Mouse (Mus musculus): ENCODE data around the gene Dusp16. TPM values are rescaled to one million over a fixed set of nuclear protein-coding genes. Genes with fewer than 3 reads are reported as not detected.

The Dusp16 gene
- polyA plus RNA-seq, 1 experiment: 0.22 TPM

DNA sequence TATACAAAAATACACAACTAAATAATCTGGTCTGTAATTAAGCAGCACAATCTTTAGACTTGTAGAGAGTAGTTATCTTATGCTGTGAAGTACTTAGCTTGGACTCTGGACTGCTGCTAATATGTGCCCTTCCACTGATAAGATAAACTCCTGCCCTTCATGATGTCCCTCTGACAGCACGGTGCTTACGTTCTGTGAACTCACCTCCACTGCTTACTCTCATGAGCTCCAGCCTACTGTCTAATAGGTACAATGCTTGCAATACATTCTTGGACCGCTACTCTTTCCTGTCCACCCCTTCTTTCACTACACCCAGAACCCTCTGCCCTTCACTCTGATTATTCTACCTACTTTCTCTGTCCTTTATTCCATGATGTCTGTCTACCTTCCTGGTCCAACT is 61.4 kb downstream of the Dusp16 start:
- Histone ChIP-seq H3K4me3 (replicated peaks) (no peak overlapping the region), H3K4me1 (ENCODE audit: control insufficient read depth) (peaks cover 15% of the 10 kb centered on the region), H3K27me3 (ENCODE audit: control insufficient read depth) (no peaks in the 10 kb centered on the region), H3K9me3 (ENCODE audit: control insufficient read depth, low read length) (no peaks in the 10 kb centered on the region), H3K36me3 (ENCODE audit: control insufficient read depth) (peaks cover 9% of the 10 kb centered on the region; the same call in 1 of the 2 replicates)
- no peak for TF ChIP-seq GATA1 (IDR thresholded peaks at IDR 0.05; ENCODE audit: low read length)
- no peak for TF ChIP-seq TAL1 (IDR thresholded peaks at IDR 0.05; ENCODE audit: low read length)

DNA sequence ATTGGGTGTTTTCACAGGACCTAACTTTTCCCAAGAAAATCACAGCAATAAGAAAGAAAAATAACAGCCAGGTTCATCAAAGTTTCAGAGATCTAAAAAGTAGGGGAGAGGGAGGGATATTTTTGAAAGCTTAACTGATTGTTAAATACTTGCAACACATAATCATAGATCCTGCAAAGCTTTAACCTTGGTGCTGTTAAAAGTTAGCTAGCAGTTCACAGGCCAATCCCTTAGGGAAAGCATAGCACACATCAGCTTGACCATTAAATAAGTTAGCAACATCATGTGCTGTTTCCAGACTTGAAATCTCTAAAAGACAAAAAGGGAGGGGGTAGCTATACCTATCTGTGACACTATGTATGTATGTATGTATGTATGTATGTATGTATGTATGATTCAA is 67.0 kb downstream of the Dusp16 start:
- TF ChIP-seq GATA1 (IDR thresholded peaks at IDR 0.05; ENCODE audit: low read length): no peak
- no peak for TF ChIP-seq TAL1 (IDR thresholded peaks at IDR 0.05; ENCODE audit: low read length)
- H3K9me3 ChIP-seq (ENCODE audit: control insufficient read depth, low read length): no peaks in the 10 kb centered on the region
- no peaks in the 10 kb centered on the region; the same call in 1 of the 2 replicates for H3K4me1 ChIP-seq (ENCODE audit: control insufficient read depth)
- H3K4me3 ChIP-seq (replicated peaks): no peak overlapping the region
- H3K36me3 ChIP-seq (ENCODE audit: control insufficient read depth): peaks cover 35% of the 10 kb centered on the region
- no peaks in the 10 kb centered on the region for H3K27me3 ChIP-seq (ENCODE audit: control insufficient read depth)

DNA sequence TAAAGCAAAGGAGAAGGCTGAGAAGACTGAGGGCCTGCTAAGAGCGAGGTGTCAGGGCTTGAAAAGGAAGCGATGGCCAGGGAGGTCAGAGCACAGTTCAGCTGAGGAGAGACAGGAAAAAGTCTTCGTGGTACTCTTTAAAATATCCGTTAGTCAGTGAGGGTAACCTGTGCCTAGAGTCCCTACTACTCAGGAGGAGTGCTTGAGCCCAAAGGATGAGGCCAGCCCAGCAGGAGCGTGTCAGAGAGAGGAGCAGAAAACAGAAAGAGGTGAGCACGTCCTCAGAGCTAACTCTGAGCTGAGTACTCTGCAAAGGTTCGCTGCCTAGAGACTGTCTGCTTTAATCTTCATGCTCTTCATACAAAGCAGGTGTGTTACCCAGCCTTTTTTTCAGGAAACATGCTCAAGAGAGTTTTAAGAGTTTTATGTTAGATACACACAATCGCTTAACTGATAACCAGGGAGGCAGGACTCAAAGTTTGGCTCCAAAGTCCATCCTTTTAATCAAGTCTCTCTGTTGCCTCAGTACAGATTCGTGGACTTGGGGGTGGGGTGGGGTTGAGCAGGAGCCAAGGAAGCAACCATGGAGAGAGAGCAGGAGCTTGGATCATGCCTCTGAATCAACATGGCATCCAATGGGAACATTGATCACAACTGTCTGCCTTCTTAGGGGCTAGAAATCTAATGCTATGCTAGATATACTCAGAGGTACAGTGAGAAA is 68.4 kb downstream of the Dusp16 start:
- Histone ChIP-seq H3K4me3 (replicated peaks) (no peak overlapping the region), H3K9me3 (ENCODE audit: control insufficient read depth, low read length) (no peaks in the 10 kb centered on the region), H3K27me3 (ENCODE audit: control insufficient read depth) (no peaks in the 10 kb centered on the region), H3K36me3 (ENCODE audit: control insufficient read depth) (peaks cover 49% of the 10 kb centered on the region), H3K4me1 (ENCODE audit: control insufficient read depth) (no peaks in the 10 kb centered on the region; the same call in 1 of the 2 replicates)
- TF ChIP-seq TAL1 (IDR thresholded peaks at IDR 0.05; ENCODE audit: low read length) (no peak), GATA1 (IDR thresholded peaks at IDR 0.05; ENCODE audit: low read length) (no peak)

DNA sequence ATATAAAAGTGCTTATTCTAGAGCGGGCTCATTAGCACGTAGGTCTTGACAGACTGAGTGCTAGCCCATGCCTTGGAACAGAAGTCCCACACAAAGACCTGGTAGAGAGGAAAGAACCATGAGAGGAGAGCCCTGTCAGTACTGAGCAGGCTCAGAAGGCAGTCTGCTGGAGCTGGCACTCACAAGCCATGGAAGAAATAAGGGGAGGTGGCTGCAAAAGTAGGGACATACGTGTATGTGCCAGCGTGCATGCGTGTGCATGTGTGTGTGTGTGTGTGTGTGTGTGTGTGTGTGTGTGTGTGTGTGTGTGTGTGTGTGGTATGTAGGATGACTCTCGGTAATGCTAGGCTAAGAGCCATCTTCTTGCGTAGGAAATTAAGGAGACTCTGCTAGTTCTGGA is 69.1 kb downstream of the Dusp16 start:
- TF ChIP-seq GATA1 (IDR thresholded peaks at IDR 0.05; ENCODE audit: low read length): no peak
- no peak for TF ChIP-seq TAL1 (IDR thresholded peaks at IDR 0.05; ENCODE audit: low read length)

DNA sequence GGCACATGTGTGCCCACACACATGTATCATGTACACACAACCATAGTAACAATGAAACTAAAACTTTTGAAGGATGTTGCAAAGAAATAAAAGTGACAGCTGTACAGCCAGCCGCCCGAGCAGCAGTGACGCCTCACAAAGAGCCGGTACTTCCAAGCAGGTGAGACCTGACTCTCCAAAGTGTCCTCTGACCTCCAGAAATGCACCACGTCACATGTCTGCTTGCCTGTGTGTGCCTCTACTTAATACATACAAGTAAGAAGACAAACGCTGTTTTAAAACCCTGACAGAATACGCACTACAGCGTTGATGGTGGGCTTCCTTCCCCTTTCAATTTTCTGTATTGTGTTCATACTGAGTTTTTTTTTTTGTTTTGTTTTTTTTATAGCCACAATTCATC is 69.5 kb downstream of the Dusp16 start:
- TF ChIP-seq TAL1 (IDR thresholded peaks at IDR 0.05; ENCODE audit: low read length) (no peak), GATA1 (IDR thresholded peaks at IDR 0.05; ENCODE audit: low read length) (no peak)
- Histone ChIP-seq H3K4me1 (ENCODE audit: control insufficient read depth) (no peaks in the 10 kb centered on the region; the same call in 1 of the 2 replicates), H3K36me3 (ENCODE audit: control insufficient read depth) (peaks cover 50% of the 10 kb centered on the region), H3K4me3 (replicated peaks) (no peak overlapping the region), H3K9me3 (ENCODE audit: control insufficient read depth, low read length) (no peaks in the 10 kb centered on the region), H3K27me3 (ENCODE audit: control insufficient read depth) (no peaks in the 10 kb centered on the region)

More for the DNA sequence above, 69.1 kb downstream of the Dusp16 start:
- Histone ChIP-seq H3K4me3 (replicated peaks) (no peak overlapping the region), H3K4me1 (ENCODE audit: control insufficient read depth) (no peaks in the 10 kb centered on the region; the same call in 1 of the 2 replicates), H3K27me3 (ENCODE audit: control insufficient read depth) (no peaks in the 10 kb centered on the region), H3K36me3 (ENCODE audit: control insufficient read depth) (peaks cover 50% of the 10 kb centered on the region), H3K9me3 (ENCODE audit: control insufficient read depth, low read length) (no peaks in the 10 kb centered on the region)

DNA sequence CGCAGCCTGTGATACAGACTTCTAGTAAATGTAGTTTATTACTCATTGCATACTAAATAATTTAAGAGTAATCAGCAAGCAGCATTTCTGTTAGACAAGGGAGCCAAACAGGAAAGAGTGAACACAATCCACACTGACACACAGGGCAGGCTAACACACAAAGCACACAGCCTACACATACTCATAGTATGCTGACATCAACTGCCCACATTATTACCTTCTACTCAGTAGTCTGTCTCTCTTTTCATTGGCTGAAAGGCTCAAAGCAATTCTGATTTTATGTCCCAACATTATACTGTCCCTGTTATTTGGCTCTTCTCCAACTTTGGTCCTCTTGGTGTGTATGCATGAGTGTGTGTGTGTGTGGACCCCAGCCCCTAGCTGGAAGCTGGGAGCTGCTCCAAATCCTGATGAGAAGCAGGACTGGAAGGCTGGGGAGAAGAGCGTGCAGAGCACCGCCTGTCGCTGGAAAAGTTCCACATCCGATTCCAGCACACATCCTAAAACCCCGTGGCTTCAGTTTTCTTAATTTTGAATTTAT is 70.6 kb downstream of the Dusp16 start:
- Histone ChIP-seq H3K4me3 (replicated peaks) (no peak overlapping the region), H3K4me1 (ENCODE audit: control insufficient read depth) (no peaks in the 10 kb centered on the region; the same call in 1 of the 2 replicates), H3K36me3 (ENCODE audit: control insufficient read depth) (peaks cover 55% of the 10 kb centered on the region), H3K27me3 (ENCODE audit: control insufficient read depth) (no peaks in the 10 kb centered on the region), H3K9me3 (ENCODE audit: control insufficient read depth, low read length) (no peaks in the 10 kb centered on the region)
- TF ChIP-seq GATA1 (IDR thresholded peaks at IDR 0.05; ENCODE audit: low read length) (no peak), TAL1 (IDR thresholded peaks at IDR 0.05; ENCODE audit: low read length) (no peak)

DNA sequence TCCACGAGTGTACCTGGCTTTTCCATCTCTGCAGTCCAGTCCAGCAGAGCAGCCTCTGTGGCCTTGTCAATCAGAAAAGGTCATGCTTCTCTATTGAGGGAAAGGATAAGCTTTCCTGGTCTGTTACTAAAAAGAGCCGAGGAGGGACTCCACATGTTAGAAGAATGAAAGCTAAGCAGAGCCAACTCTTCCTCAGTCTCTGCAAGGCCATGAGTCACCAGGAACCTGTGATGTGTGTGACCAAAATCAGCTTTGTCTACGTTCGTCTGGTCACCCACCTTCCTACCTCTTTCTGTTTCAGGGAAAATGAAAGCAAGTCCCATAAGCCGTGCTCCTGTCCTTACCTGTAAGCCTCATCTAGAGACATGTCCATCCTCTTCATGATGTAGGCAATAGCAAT is 72.3 kb downstream of the Dusp16 start:
- H3K4me1 ChIP-seq (ENCODE audit: control insufficient read depth): peaks cover 8% of the 10 kb centered on the region
- H3K9me3 ChIP-seq (ENCODE audit: control insufficient read depth, low read length): no peaks in the 10 kb centered on the region
- no peak for TF ChIP-seq GATA1 (IDR thresholded peaks at IDR 0.05; ENCODE audit: low read length)
- no peak for TF ChIP-seq TAL1 (IDR thresholded peaks at IDR 0.05; ENCODE audit: low read length)
- H3K4me3 ChIP-seq (replicated peaks): no peak overlapping the region
- H3K36me3 ChIP-seq (ENCODE audit: control insufficient read depth): peaks cover 59% of the 10 kb centered on the region
- no peaks in the 10 kb centered on the region for H3K27me3 ChIP-seq (ENCODE audit: control insufficient read depth)

DNA sequence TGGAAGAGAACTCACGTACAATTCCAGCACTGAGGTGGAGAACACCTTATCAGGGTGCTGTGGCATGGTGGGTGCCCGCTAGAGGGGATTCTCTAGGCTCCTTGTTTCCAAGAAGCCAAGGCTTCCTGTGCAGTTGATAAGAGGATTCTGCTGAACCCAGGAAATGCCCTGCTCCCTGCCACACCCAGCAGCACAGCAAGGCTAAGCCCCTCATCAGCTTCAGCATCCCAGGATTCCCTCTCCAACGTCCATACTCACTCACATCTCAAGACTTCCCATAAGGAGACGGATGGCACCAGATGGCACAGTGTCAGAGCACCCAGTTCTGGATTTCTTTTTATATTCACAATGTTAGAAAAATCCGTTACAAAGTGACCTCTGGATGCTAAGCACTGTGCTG is 73.3 kb downstream of the Dusp16 start:
- TF ChIP-seq TAL1 (IDR thresholded peaks at IDR 0.05; ENCODE audit: low read length): no peak
- TF ChIP-seq GATA1 (IDR thresholded peaks at IDR 0.05; ENCODE audit: low read length): no peak
- H3K27me3 ChIP-seq (ENCODE audit: control insufficient read depth): no peaks in the 10 kb centered on the region
- peaks cover 8% of the 10 kb centered on the region for H3K4me1 ChIP-seq (ENCODE audit: control insufficient read depth)
- no peaks in the 10 kb centered on the region for H3K9me3 ChIP-seq (ENCODE audit: control insufficient read depth, low read length)
- peaks cover 61% of the 10 kb centered on the region for H3K36me3 ChIP-seq (ENCODE audit: control insufficient read depth)
- no peak overlapping the region for H3K4me3 ChIP-seq (replicated peaks)

DNA sequence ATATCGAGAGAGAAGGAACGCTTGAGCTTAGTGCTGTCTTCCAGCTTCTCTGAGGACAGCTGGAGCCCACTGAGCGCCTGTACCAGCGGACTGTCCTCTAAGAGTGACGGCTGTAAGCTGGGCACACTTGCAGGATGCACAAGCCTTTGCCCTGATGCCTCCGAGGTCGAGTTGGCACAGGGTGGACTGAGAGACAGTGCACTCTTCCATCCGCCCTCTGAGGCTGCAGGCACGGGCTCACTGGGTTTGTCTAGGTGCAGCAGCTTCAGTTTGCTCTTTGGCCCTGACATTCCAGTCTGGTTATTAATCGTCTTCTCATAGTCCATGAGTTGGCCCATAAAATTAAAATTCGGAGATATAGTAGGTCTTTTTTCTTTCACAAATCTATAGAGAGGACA is 73.8 kb downstream of the Dusp16 start:
- no peaks in the 10 kb centered on the region for H3K9me3 ChIP-seq (ENCODE audit: control insufficient read depth, low read length)
- no peaks in the 10 kb centered on the region for H3K27me3 ChIP-seq (ENCODE audit: control insufficient read depth)
- no peak overlapping the region for H3K4me3 ChIP-seq (replicated peaks)
- H3K36me3 ChIP-seq (ENCODE audit: control insufficient read depth): peaks cover 57% of the 10 kb centered on the region
- peaks cover 8% of the 10 kb centered on the region for H3K4me1 ChIP-seq (ENCODE audit: control insufficient read depth)
- TF ChIP-seq TAL1 (IDR thresholded peaks at IDR 0.05; ENCODE audit: low read length) (no peak), GATA1 (IDR thresholded peaks at IDR 0.05; ENCODE audit: low read length) (no peak)

All from erythroblast, embryonic 14.5 days (primary cell).